Mouse (Mus musculus) erythroid progenitor cell, adult 5-6 weeks (primary cell): ENCODE measurements at regions not wholly inside any gene's neighbourhood (a gene's known extent, or its start where the extent isn't known, plus 50 kb on each side); places are given as distances from the start of the nearest gene placed in this dataset.
"Not testable (repeated sequence)": the region's sequence is repeated elsewhere in the genome, so short reads cannot be mapped to it uniquely, and the experiment has no call there.

Source experiments
- ATAC-seq: replicated peaks from 2 replicates; pipeline ENCODE4 v1.8.0; 2016; ENCODE audit warnings: moderate number of reproducible peaks, mild to moderate bottlenecking, moderate TSS enrichment, inconsistent platforms; ENCODE audit not compliant: poor library complexity, low FRiP score, severe bottlenecking

DNA sequence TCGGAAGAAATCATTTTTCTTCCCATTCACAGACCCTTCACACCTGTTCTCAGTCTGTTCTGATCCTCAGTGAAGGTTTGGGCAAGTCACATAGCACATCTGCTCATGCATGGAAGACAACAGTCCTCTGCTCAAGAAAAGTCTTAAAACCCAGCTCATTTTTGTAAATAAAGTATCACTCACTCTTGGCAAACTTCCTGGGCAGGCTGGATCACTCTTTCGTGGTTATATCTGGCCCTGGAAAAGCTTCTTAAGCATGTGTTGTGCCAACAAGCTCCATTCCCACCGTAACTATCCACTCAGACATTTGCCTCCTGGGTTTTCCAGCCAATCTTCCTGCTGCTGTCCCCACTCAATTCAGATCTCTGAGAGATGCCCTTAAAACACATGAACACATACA lies 103.2 kb upstream of the Cep85l start:
- no peak for ATAC-seq

DNA sequence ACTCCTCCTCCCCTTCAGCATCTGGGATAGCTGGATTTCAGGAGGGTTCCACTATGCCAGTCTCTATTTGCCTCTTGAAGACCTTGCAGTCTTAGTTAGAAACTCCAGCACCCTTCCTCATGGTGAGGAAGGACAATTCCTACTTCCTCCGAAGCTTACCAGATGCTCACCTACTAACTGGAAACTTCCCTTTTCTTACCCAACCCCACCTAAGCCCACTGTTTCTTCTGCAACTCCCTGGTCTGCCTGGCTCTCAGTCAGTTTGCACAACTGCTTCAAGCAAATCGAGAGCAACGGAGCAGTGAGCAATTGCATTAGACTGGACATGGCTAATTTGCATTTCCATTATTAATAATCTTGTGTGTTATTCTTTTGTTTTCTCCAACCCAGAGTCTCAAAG lies 90.5 kb upstream of the Cep85l start:
- no peak for ATAC-seq

DNA sequence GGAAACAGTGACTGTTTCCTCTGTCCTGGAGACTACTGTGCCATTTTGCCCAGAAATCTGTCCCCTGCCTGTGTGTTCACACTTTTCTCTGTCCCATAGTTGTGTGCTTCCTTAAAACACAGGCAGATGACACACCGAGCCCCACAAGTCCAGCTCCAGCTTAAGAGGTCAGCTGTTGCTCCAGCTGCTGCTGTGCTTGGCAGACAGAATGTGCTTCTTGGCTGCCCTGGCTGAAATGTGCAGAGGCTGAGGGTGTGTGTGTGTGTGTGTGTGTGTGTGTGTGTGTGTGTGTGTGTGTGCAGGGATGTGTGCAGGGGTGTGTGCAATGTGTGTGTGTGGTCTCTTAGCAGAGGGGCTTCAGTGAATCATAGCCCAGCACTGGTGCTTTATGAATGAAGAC lies 89.9 kb upstream of the Cep85l start:
- ATAC-seq: no peak

DNA sequence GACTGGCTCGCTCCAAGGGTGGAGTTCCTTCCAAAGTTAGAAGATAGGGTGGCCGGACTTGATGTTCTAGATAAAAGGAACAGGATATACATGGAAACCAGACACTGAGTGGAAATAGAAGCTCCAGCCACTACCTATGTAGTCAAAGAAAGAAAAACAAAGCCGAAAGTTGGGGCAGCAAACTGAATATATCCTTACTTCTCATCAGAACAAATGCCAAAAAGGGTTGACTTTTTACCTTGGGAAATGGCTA lies 88.5 kb upstream of the Cep85l start:
- no peak for ATAC-seq

DNA sequence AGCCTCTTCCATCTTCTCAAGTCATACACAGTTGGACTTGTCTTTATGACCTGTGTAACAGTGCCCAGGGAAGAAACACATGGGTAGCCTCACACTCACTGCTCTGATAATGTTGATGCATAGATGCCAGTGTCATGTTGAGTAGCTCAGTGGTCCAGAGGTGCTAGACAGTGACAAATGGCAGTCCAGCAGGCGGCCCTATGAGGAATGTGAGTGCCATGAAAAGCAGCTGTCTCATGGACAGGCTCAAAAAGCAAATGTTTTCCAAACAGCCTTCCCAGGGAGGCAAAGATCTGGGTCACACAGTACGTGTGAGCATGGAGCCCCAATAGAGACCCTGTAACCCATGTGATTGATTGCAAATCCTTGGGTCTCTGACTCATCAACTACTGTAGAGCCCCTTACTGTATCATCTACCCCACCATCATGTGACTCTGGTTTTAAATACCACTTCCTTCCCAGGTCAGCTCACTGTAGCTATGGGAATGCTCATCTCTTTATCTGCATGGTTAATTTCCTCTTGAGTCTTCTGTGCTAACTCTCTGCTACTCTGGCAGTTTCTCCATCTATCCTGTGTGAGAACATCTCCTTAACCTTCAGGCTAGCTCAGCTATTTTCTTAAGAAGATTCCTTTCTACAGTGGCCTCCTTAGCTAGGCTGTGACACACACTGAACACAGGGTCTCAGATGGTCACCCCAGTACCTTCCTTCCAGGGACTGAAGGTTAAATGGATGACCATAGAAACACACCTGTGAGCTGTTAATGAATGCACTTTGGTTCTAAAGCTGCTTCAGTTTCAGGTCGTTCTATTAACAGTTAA lies 87.9 kb upstream of the Cep85l start:
- no peak for ATAC-seq

DNA sequence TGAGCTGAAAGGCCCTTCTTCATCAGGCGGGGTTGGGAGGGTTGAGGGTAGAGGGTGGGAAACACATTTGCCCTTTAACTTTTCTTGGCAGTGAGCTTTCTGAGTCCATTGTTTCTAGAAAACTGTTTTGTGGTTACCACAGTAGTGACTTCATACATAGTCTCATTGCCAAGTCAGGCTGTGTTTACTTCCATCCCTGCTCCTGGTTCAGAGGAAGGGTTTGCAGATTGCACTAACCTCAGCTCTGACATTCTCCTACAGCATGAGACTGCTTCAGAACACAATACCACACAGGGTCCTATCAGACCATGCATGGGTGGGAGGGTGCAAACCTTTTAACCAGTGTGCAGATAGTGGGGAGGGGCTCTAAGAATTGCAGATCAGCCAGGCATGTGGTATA lies 87.1 kb upstream of the Cep85l start:
- no peak for ATAC-seq

DNA sequence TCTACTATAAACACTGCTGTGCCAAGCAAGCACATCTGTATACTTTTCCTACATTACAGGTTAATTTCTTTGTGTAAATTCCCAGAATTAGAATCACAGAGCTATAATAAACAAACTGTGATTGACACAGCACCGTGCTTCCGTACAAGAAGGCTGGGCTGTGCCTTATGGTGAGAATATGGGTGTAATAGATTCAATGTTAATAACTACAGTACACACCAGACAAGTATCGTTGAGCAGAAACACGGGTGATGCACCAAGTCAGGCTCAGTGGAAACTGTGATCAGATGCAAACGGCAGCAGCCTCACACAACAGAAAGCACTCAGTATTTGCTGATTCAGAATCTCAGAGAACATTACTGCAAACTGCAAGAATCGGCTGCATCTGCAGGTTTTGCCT lies 86.5 kb upstream of the Cep85l start:
- no peak for ATAC-seq

DNA sequence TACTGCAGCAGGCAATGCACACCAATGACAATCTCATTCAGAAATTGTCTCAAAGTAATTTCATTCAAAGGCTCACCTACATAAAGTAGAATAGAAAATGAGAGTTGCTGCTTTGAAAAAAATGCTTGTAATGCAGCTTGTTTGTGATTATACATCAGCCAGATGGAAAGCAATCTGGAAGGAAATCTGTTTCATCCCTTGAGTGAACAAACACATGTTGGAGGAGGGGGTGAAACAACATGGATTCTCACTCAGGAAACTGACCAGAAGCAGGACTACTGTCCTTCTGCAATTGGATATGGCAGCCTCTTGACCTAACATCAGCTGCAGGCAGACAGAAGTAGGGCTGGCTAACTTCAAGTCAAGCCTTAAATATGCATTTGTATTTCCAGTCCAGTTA lies 84.8 kb upstream of the Cep85l start:
- no peak for ATAC-seq

DNA sequence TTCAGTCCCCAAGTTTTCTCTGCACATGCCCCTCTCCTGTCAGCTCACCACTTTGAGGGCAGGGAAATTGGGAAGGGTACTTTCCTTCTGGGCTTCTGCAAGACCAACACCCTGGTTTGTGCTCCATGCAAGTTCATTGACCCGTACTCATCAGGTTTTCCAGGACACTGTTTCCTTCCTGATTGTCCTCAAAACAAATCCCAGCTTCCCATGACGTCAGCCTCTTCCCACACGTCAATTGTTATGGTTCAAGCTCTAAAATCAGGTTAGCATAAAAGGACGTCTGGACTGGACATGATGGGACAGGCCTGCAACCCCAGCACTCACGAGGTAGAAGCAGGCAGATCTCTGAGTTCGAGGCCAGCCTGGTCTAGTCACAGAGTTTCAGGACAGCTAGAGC lies 84.3 kb upstream of the Cep85l start:
- ATAC-seq: no peak

DNA sequence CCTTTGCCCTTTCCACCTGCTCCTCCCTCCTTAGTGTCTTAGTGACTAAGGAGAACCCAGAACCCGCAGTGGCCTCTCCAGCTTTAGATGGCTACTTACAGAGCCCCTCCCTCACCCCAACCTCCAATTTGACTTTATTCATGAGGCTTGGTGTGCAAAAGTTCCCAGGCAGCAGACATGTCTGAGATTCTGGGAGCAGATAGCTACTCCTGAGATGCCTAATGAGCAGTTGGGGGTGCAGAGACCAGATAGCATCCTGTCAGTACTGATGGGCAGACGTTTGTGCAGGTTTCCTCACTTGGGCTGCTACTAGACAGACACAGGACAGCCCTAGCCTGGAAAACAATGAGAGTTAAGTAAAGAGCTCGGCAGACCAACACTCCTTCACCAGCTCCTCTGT lies 83.7 kb upstream of the Cep85l start:
- ATAC-seq: no peak

DNA sequence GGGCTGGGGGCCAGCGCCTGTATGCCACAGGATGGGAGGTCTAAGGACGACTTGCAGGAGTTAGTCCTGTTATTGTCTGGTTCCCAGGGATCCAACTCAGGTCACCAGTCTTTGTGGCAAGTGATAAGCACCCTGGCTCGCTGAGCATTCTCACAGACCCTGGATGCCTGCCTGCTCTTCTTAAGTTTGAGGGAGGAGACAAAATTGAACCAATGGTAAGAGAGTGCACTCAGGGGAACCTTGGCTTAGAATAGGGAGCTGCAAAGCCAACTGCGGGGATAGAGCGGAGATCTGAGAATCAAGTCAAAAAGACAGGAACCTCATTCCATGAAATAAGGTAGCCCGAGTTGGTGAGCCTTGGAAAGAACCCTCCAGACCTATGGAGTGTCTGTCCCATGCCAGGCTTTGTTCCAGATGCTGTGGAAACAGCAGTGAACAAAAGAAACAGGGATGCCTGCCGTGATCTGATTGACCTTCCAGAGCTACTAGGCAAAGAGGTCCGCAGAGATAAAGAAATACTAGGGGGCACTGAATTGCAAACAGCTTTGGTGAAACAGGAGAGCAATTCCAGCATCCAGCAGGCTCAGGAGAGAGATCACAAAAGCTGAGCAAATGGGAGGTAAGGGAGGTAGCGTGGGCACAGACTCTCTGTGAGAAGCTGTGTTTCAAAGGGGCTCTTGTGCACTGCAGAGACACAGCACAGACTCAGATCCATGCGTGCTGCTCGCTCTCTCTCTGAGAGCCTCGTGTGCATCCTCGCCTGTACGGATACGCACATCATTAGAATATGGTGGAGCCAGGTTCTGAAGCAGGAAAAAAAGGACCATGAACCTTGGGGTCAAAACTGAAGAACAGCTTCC lies 82.9 kb upstream of the Cep85l start:
- ATAC-seq: no peak

DNA sequence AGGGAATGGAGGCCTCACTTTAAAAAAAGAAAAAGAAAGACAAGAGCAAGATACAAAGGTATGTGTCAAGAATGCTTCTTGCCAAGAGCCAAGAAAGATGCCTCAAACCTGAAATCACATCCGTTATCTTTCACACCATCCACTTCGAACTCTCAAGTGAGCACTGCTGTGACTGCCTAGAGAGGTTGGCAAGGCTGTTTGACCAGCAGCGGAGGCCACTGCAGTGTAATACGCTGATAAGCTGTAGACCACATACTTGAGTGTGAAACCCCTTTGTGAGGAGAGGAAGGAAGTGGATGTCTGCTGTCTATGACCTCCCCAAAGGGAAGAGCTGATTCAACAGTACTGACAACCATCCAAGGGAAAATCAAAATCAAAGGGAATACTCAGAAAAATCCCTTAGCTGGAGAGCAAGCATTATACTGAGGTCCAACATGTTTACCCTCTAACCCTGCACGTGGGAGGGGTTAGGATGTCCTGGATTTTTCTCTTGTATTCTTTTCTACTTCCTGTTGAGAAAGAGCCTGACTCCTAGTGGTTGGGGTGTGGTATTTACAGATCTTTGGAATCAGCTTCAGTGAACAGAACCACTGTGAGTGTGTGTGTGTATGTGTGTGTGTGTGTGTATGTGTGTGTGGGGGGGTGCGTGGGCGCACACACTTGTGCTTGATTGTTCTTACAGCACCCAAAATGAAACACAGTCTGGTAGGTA lies 81.5 kb upstream of the Cep85l start:
- no peak for ATAC-seq

DNA sequence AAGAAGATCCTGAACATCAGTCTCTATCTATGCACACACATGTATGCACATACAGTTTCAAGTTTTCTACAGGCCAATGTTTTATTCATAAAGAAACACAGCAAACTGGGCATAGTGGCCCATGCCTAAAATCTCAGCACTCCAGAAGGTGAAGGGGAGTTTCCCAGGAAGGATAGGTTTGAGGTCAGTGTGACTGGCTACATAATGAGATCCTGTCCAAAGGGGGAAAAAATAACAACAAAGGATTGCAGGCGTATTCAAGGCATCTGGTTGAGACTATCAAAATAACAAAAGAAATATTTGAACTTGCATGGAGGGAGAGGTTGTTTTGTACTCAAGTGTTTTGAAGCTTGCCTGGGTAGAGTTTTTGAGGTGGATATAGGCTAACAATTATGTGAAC lies 80.0 kb upstream of the Cep85l start:
- not testable (repeated sequence) for ATAC-seq

DNA sequence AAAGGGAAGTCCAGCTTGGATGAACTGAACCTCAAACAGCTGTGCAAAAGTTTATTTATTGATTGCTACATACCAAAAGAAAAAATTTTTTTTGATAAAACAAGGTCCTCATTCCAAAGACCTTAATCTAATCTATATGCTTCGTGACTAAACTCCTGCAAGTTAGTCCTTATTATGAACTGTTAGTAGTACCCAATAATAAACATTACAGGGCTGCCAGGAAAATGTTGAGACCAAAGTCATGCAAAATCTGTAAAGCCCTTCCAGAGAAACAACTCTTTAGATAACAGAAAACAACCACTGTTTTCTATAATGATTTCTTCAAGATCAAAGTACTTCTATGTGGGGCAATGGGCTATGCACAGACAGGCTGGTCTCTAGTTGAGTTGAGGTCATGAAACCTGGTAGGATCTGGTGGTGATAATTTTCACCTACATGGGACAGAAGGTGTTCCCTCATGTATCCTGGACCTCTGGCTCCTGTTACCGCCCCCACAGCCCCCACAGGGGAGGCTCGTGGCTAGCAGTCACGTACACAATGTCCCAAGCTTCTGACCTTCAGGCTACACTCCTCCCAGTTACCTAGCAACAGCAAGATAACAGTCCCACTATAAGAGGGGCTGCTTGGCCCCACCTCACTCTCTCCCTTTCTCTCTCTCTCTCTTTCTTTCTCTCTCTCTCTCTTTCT lies 76.4 kb upstream of the Cep85l start:
- ATAC-seq: no peak

DNA sequence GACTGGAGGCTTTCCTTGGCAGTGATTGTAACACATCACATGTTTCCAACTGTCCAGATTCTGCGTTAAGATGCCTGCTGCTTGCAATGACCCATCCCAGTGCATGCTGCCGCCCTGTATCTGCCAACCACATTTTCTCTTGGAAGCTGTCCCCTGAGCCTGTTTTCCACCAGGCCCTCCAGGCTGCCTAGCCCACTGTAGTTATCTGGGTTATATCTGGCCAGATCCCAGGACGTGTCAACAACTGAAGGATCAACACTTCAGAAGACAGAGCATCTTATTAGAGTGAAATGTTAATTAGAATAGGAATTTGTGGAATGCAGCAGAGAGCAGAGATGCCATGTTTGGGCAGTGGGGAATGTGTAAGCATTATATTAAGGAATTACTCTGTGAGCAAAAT lies 65.0 kb upstream of the Cep85l start:
- ATAC-seq: no peak

DNA sequence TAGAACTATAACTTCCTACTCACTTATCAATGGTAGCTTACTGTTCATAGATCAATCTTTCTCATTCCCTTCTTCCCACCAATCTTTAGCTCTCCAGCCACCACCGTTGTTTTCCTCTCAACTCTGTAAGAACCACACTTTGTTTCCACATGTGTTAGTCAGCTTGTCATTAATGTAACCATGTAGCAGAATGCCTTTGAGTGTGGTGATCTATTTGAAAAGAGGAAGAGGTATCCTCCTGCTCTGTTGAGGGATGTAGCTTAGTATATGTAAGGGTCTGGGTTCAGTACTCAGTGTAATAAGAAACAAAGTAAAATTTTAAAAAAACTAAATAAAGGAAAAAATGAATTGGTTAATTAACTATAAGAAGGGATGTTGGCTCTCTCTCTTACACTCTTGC lies 63.7 kb upstream of the Cep85l start:
- ATAC-seq: no peak

DNA sequence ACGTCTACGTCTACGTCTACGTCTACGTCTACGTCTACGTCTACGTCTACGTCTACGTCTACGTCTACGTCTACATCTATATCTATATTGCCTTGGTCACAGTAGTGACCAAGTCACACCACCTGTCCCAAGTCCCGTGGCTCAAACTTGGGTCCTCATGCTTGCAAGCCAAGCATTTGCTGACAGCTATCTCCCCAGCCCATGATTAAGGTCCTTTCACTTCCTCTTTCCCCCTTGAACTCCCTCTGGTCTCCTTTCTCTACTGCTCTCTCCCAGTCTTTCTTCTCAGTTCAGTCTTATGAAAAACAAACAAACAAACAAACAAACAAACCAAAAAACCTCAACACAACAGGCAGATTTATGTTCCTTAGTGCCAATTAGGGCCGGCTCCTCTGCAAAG lies 63.2 kb upstream of the Cep85l start:
- no peak for ATAC-seq

DNA sequence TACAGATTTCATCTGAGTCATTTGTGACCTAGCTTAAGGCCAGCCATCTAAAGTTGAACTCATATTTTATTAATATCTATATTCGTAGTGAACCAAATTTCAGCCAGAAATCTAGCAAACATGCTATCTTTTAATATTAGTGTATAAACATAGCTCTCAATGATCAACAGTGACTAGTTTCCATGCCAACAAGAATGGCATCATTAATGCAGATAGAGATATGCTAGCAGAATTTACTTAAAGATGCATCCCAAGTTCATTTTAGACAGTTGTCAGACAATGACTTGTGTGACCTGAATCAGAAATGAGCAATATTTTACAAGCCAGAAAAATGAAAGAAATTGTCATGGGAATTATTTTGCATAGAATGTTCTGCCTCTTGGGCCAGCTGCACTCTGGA lies 60.5 kb upstream of the Cep85l start:
- no peak for ATAC-seq

DNA sequence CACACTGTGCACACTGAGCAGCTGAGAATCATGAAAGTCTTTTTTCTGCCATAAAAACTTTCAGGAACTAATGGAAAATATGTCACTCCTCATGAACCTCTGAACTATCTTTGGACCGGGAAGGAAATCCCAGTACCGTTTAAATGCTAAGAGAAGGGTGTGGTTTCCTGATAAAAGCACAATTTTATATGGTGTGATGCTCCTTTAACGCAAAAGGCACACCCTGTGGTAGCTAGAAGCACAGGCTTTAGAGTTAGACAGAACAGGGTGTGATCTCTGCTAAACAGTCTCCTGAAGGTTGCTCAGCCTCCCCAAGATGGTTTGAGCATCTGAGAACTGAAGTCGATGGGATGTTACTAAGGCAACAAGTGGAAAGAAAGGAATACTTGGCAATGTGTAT lies 58.6 kb upstream of the Cep85l start:
- no peak for ATAC-seq

DNA sequence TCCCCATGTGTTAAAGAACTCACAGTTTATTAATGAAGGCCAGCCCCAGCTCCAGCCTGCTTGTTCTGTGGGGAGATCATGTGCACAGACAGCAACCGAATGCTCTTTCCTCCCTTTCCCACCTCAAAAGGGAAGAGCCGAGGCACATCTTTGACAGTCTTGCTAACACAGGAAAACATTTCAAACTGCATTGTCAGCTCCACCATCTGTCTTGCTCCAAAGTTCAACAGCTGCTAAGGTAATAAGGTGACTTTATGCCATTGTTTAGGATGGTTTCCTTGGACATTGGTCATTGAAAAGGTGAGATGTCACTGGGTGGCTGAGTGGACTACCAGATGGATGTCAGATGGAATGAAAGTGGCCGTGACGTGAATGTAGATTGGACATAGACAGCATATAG lies 58.0 kb upstream of the Cep85l start:
- no peak for ATAC-seq
